Mouse (Mus musculus): ENCODE results near the gene Ppp6r1. TPM values are rescaled to one million over a fixed set of nuclear protein-coding genes. Genes with fewer than 3 reads are reported as not detected.
A peak's percentile ranks its signal among the peaks of the same experiment; 100 is the strongest.

Ppp6r1 gene
- polyA plus RNA-seq, 1 experiment from 2014 or later, result 10.6 TPM

DNA sequence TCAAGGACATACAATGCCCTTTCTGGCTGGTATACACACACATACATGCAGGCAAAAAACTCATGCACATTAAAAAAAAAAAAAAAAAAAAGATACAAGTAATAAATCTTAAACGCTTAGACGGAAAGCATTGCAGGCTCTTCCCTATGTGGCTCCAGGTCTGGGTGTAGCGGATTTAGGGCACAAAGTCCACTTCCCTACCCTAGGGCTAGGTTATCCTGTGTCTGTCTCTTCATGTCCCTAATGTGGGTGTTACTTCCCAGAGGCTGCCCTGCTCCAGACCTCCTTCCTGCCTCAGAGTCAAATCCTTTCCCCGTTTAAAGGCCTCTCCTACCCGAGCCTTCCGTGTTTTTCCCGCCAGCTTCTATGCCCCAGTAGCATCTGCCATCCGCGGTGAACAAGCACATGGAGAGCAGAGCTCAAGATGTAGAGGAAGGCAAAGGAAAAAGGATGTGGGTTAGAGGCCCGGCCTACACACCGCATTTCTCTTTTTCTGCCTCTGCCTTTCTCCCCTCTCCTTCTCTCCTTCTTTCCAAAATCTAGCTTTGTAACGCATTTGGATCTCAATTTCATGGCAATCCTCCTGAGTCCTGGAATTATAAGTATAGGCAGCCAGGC, 15.4 kb upstream of the Ppp6r1 start:
- no peak overlapping the region for H3K4me3 ChIP-seq
- no peak overlapping the region for H3K9ac ChIP-seq
- WGBS, result 93% methylated on average over 12 of the region's 12 CpGs
- no peak overlapping the region for H3K27ac ChIP-seq
- H3K27me3 ChIP-seq, result no peaks in the 10 kb centered on the region
- no peaks in the 10 kb centered on the region for H3K9me3 ChIP-seq
- H3K4me2 ChIP-seq (replicated peaks), result no peak overlapping the region
- H3K36me3 ChIP-seq, result peaks cover 56% of the 10 kb centered on the region
- H3K4me1 ChIP-seq, result no peaks in the 10 kb centered on the region
- no peak for ATAC-seq (ENCODE audit: insufficient number of reproducible peaks, insufficient read depth, low FRiP score, low TSS enrichment)

DNA sequence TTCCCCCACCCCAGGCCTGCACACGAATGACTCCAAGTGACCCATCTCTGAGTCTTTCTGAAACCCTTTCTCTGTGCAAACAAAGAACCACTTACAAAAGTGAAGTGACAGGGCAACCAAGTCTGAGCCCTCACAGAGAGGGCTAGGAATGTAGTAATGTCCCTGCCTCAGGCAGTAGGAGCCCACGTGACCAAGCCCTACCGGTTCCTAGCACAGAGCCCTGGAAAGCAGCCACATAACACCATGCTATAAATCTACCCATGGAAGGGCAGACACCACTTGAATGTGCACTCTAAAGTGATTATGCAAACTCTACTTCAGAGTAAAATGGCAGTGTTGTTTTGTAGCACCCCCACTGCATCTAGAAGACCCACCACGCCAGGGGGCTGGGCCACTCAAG, 13.1 kb upstream of the Ppp6r1 start:
- Histone ChIP-seq H3K4me3 (no peak overlapping the region), H3K27ac (no peak overlapping the region), H3K9me3 (no peaks in the 10 kb centered on the region)

DNA sequence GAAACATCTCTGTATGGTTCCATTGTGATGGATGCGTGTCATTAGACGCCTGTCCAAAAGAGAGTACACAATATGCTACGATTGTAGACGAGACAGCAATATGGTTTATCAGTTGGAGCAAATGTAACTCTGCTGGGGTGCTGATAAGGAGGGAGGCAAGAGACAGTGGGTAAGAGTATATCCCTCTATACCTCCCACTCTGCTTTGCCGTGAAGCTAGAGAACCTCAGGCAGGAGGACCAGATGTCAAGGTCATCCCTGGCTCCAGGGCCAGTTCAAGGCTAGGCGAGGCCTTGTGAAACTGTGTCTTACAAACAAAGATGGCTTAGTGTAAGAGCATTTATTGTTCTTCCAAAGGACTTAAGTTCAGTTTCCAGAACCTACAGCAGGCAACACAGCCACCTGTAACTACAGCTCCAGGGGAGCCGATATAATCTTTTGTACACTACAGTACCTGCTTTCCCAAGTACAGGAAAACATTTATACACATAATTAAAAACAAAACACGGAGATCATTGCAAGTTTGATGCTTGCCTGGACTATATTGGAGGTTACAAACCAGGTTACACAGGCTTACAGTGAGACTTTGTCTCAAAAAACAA, 11.9 kb upstream of the Ppp6r1 start:
- H3K36me3 ChIP-seq, result peaks cover 70% of the 10 kb centered on the region
- no peak overlapping the region for H3K4me3 ChIP-seq
- H3K4me2 ChIP-seq (replicated peaks), result no peak overlapping the region
- H3K9ac ChIP-seq, result no peak overlapping the region
- WGBS, result 88% methylated on average over 8 of the region's 8 CpGs
- no peak for ATAC-seq (ENCODE audit: insufficient number of reproducible peaks, insufficient read depth, low FRiP score, low TSS enrichment)
- H3K4me1 ChIP-seq, result no peaks in the 10 kb centered on the region
- H3K27me3 ChIP-seq, result no peaks in the 10 kb centered on the region
- no peak overlapping the region for H3K27ac ChIP-seq
- H3K9me3 ChIP-seq, result no peaks in the 10 kb centered on the region

More for the DNA sequence above, 13.1 kb upstream of the Ppp6r1 start:
- no peaks in the 10 kb centered on the region for H3K4me1 ChIP-seq
- H3K36me3 ChIP-seq, result peaks cover 67% of the 10 kb centered on the region
- no peak overlapping the region for H3K9ac ChIP-seq
- no peaks in the 10 kb centered on the region for H3K27me3 ChIP-seq
- 43% methylated on average over 4 of the region's 4 CpGs for WGBS
- no peak for ATAC-seq (ENCODE audit: insufficient number of reproducible peaks, insufficient read depth, low FRiP score, low TSS enrichment)
- no peak overlapping the region for H3K4me2 ChIP-seq (replicated peaks)

DNA sequence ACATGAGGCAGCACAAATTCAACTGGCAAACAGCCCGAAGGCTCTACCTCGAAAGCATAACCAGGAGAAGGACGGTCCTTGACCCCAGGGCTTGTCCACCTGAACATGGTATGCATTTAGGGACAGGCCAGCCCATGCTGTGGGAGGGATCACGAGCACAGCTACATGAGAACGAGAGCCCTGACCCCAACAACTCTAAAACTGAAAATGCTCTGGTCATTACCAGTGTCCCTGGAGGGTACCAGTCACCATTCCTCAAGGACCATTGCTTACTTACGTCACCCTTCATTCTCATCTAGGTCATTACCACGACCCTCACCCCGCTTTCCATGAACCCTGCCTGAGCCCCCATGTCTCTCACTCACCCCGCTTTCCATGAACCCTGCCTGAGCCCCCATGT, 10.3 kb upstream of the Ppp6r1 start:
- 96% methylated on average over 9 of the region's 9 CpGs for WGBS
- H3K4me1 ChIP-seq, result no peaks in the 10 kb centered on the region
- H3K27ac ChIP-seq, result no peak overlapping the region
- no peaks in the 10 kb centered on the region for H3K27me3 ChIP-seq
- no peak overlapping the region for H3K4me3 ChIP-seq
- ATAC-seq (ENCODE audit: insufficient number of reproducible peaks, insufficient read depth, low FRiP score, low TSS enrichment), result no peak
- no peak overlapping the region for H3K4me2 ChIP-seq (replicated peaks)
- H3K36me3 ChIP-seq, result peaks cover 63% of the 10 kb centered on the region
- no peaks in the 10 kb centered on the region for H3K9me3 ChIP-seq
- no peak overlapping the region for H3K9ac ChIP-seq

DNA sequence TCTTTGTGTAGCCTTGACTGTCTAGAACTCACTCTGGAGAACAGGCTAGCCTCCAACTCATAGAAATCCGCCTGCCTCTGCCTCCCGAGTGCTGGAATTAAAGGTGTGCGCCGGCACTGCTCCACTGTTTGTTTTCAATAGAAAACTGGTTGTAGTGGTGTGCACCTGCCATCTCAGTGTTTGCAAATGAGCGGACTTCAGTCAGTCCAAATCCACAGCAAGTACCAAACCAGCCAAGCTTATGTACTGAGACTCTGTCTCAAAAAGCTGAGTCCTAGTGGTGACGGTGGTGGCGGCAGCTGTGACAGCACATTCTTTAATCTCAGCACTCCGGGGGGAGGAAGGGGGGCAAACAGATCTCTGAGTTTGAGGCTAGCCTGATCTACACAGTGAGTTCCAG, 9.7 kb upstream of the Ppp6r1 start:
- Histone ChIP-seq H3K27ac (no peak overlapping the region), H3K4me2 (replicated peaks) (no peak overlapping the region), H3K4me1 (no peaks in the 10 kb centered on the region), H3K4me3 (no peak overlapping the region), H3K36me3 (peaks cover 63% of the 10 kb centered on the region), H3K9me3 (no peaks in the 10 kb centered on the region), H3K27me3 (no peaks in the 10 kb centered on the region), H3K9ac (no peak overlapping the region)
- whole genome bisulfite sequencing, result 94% methylated on average over 8 of the region's 8 CpGs
- ATAC-seq (ENCODE audit: insufficient number of reproducible peaks, insufficient read depth, low FRiP score, low TSS enrichment), result no peak

DNA sequence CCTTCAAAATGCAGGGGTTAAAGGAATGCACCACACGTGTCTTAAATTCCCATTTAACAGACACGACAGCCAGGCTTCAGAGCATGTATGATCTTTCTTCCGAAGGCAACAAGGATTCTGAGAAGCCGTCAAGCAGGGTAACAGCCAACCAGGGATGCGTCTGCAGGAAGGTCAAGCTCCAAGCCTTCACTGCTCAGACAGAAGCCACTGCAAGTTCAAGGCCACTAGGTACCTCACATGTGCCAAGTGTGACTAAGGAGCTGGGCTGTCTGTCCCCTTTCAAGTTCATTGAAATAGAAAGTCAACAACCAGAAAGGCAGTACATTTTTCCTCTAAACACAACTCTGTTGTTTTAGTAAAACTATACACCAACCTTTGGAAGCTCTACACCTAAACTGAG, 8.1 kb upstream of the Ppp6r1 start:
- Histone ChIP-seq H3K36me3 (peaks cover 60% of the 10 kb centered on the region), H3K4me1 (no peaks in the 10 kb centered on the region), H3K4me3 (no peak overlapping the region), H3K27me3 (no peaks in the 10 kb centered on the region), H3K27ac (no peak overlapping the region), H3K4me2 (replicated peaks) (no peak overlapping the region), H3K9me3 (no peaks in the 10 kb centered on the region), H3K9ac (no peak overlapping the region)
- no peak for ATAC-seq (ENCODE audit: insufficient number of reproducible peaks, insufficient read depth, low FRiP score, low TSS enrichment)
- 93% methylated on average over 5 of the region's 5 CpGs for WGBS

DNA sequence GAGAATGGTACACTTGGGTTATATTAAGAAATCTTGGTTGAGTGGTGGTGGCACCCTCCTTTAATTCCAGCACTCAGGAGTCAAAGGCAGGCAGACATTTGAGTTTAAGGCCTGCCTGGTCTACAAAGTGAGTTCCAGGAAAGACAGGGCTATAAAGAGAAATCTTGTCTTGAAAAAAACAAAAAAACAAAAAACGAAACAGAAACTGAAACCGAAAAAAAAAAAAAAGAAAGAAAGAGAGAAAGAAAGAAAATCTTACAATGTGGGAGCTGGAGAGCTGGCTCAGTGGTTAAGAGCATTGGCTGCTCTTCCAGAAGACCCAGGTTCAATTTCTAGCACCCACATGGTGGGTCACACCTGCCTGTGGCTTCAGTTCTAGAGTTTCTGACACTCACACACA, 4.9 kb upstream of the Ppp6r1 start:
- H3K4me1 ChIP-seq, result peaks cover 10% of the 10 kb centered on the region; the same call in 1 of the 2 replicates
- ATAC-seq (ENCODE audit: insufficient number of reproducible peaks, insufficient read depth, low FRiP score, low TSS enrichment), result no peak
- no peaks in the 10 kb centered on the region for H3K27me3 ChIP-seq
- no peak overlapping the region for H3K27ac ChIP-seq
- no peak overlapping the region for H3K4me2 ChIP-seq (replicated peaks)
- no peaks in the 10 kb centered on the region for H3K9me3 ChIP-seq
- peaks cover 35% of the 10 kb centered on the region for H3K36me3 ChIP-seq
- no peak overlapping the region for H3K9ac ChIP-seq
- 86% methylated on average over 2 of the region's 2 CpGs for WGBS
- no peak overlapping the region for H3K4me3 ChIP-seq

DNA sequence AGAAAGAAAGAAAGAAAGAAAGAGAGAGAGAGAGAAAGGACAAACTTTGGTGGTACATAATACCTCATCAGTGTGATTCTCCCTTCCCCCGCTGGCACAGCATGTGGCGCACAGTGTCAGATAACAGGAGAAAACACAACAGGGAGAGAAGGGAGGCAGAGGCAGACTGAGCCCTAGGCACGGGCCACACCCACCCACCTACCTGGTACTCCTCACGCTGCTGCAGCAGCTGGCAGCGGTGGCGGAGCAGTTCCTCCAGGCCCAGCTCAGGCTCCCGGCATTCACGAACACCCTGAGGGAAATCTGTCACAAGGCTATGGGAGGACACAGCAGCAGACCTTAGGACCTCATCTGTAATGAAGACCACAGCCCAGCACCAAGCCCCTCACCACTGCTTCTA, 4.4 kb upstream of the Ppp6r1 start:
- Histone ChIP-seq H3K27ac (no peak overlapping the region), H3K4me3 (no peak overlapping the region), H3K4me2 (replicated peaks) (no peak overlapping the region), H3K9me3 (no peaks in the 10 kb centered on the region), H3K36me3 (peaks cover 29% of the 10 kb centered on the region), H3K27me3 (no peaks in the 10 kb centered on the region), H3K9ac (no peak overlapping the region), H3K4me1 (peaks cover 10% of the 10 kb centered on the region; the same call in 1 of the 2 replicates)
- no peak for ATAC-seq (ENCODE audit: insufficient number of reproducible peaks, insufficient read depth, low FRiP score, low TSS enrichment)
- WGBS, result 59% methylated on average over 8 of the region's 8 CpGs

DNA sequence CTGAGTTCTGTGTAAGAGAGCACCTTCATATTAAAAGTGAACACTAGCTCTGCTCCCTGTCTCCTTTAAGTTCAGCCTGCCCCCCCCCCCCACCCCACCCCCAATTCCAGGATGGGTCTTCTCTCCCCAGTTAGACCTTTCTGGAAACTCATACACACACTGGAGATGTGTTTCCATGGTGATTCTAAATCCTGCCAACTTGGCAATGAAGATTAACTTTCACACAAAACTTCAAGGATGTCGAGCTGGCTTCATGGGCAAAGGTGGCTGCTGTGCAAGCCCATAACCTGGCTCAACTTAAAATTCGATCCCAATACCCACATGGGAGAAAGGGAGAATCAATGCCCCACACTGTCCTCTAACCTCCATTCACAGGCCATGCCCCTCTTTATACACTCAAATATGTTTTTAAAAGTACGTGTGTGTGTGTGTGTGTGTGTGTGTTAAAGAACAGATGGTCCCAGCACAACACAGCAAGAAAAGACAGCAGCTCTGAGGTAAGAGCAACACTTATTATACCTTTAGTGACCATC, 1.2 kb upstream of the Ppp6r1 start:
- Histone ChIP-seq H3K9me3 (no peaks in the 10 kb centered on the region), H3K27me3 (no peaks in the 10 kb centered on the region), H3K36me3 (peaks cover 10% of the 10 kb centered on the region), H3K27ac (peak overlapping the region; percentile 94), H3K4me3 (peak overlapping the region; percentile 75), H3K4me2 (replicated peaks) (peak overlapping the region; percentile 66), H3K4me1 (peaks cover 29% of the 10 kb centered on the region), H3K9ac (peak overlapping the region; percentile 89)
- 62% methylated on average over 3 of the region's 3 CpGs for WGBS
- no peak for ATAC-seq (ENCODE audit: insufficient number of reproducible peaks, insufficient read depth, low FRiP score, low TSS enrichment)

DNA sequence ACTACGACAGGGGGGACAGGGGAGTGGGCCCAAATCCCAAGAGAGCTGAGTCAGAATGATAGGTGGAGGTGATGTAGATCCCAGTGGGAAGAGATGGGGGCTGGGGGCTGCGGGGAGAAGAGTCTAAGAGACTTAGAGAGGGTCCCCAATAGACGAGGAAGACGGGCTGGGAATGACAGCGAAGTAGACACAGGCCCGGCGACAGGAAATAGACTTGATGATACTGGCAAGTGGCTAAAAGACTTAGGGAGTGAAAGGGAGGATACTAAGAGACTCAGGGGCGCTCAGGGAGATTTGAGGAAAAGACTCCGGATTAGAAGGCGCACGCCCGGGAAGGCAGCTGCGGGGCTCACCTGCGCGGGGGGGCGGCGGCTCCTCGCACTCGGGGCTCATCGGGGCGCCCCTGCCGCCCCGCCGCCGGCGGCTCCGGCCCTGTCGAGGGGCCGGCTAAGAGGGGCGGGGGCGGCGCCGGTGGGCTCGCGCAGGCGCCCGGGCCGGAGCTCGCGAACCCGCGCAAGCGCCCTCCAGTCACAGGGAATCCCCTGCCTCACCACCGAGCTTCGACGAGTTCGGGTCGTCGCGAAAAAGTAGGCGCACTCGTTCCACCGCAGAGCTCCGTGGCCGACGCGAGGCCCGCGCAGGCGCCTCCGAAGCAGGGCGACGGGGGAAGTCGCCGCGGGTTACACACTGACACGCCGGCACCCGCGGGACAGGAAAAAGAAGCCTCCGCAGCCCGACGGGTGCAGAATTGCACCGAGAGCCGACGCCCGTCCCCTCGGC, 501 bp downstream of the Ppp6r1 start:
- H3K4me3 ChIP-seq, result peak overlapping the region; percentile 75
- peak; percentile 54 for ATAC-seq (ENCODE audit: insufficient number of reproducible peaks, insufficient read depth, low FRiP score, low TSS enrichment)
- peak overlapping the region; percentile 94 for H3K27ac ChIP-seq
- no peaks in the 10 kb centered on the region for H3K9me3 ChIP-seq
- peaks cover 3% of the 10 kb centered on the region for H3K36me3 ChIP-seq
- H3K4me1 ChIP-seq, result peaks cover 32% of the 10 kb centered on the region
- 1% methylated on average over 74 of the region's 78 CpGs for WGBS
- H3K9ac ChIP-seq, result peak overlapping the region; percentile 89
- peak overlapping the region; percentile 66 for H3K4me2 ChIP-seq (replicated peaks)
- H3K27me3 ChIP-seq, result no peaks in the 10 kb centered on the region

DNA sequence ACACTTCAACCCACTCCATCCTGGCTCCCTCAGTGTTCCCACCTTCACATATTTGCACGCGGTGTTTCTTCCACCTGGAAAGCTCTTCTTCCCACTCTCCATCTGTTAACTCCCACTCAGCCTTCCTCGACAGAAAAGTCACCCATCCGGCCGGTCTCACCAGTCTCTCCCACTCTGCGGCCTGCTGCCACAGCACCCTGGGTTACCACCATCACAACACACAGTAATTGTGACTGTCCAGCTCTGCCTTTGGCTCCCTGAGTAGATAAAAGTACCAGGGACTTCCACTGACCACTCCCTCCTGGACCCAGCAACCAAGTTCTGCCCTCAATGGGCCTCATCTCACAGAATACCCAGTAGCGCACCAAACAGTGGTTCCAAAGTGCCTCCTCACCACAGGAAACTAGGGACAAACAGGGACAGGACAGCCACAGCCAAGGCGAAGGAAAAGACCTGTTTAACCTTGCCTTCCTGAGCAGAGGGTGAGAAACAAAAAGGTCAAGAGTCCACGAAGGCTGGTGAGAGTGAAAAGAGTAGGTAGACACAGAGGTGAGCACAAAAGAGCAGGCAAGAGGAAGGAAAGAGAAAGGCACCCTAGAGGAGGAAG, 1.2 kb downstream of the Ppp6r1 start:
- Histone ChIP-seq H3K27me3 (no peaks in the 10 kb centered on the region), H3K4me1 (peaks cover 32% of the 10 kb centered on the region), H3K27ac (0 out of 2 replicates have a peak overlapping the region, but pooled peaks have one; percentile 94), H3K9me3 (no peaks in the 10 kb centered on the region), H3K36me3 (peaks cover 2% of the 10 kb centered on the region; the same call in 1 of the 2 replicates), H3K9ac (peak overlapping the region; percentile 89), H3K4me2 (replicated peaks) (peak overlapping the region; percentile 66), H3K4me3 (peak overlapping the region; percentile 75)
- ATAC-seq (ENCODE audit: insufficient number of reproducible peaks, insufficient read depth, low FRiP score, low TSS enrichment), result no peak
- 45% methylated on average over 9 of the region's 9 CpGs for WGBS

Data from embryonic facial prominence, embryonic 12.5 days (tissue).